Mouse (Mus musculus) stomach, postnatal 0 days (tissue): ENCODE measurements around the gene Xrcc1.

Source experiments
- CTCF ChIP-seq: IDR thresholded peaks from 2 replicates; pipeline ENCODE4 v1.5.1; 2016; ENCODE audit warnings: antibody characterized with exemption, low read depth, mild to moderate bottlenecking, moderate library complexity
- EP300 ChIP-seq: optimal IDR thresholded peaks from 2 replicates; pipeline ENCODE3; 2016; ENCODE audit warnings: antibody characterized with exemption

DNA sequence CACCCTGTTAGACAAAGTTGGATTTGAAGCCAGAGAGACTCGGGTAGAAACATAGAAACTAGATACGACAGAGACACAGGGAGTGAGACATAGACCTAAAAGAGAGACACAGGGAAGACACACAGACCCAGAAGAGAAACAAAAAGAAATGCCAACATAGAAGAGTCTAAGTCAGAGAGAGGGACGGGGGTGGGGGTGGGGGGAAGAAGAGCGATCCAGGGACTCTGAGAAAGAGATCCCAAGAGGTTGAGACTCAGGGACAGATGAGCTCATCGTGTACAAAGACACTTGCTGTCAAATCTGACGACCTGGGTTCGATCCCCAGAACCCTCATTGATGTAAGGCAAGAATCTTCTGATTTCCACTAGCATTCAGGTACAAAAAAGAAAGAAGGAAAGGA is 65.6 kb downstream of the Xrcc1 start:
- TF ChIP-seq EP300 (no peak), CTCF (no peak)
